Mouse (Mus musculus): ENCODE results near the gene Rgs12. TPM values are rescaled to one million over a fixed set of nuclear protein-coding genes. Genes with fewer than 3 reads are reported as not detected.

Gene Rgs12
- polyA plus RNA-seq, 1 experiment, result 6.1 TPM

DNA sequence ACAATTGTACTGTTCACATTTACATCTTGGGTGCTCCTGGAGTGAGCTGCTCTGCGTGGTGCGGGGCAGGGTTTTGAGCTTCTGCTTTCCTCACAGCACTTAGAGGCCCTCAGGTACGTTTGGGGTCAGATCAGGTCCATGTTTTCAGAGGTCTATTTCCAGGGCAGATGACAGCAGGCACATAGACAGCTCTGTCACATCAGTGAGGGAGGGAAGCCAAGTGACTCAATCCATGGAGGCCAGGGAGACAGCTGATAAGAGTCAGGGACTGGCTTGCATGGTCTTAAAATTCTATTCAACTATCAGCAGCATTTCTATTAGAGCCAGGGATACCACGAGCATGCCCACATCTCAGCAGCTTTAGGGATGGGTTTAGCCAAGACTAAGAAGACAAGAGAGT is 59.9 kb downstream of the Rgs12 start:
- no peaks in the 10 kb centered on the region for H3K27me3 ChIP-seq (ENCODE audit: control insufficient read depth, insufficient read depth, low read length)
- no peaks in the 10 kb centered on the region for H3K36me3 ChIP-seq (ENCODE audit: control insufficient read depth, insufficient read depth, low read length)
- TF ChIP-seq POLR2A (IDR thresholded peaks at IDR 0.05; ENCODE audit: low read depth, low read length) (no peak), CTCF (IDR thresholded peaks at IDR 0.05; ENCODE audit: extremely low read depth, insufficient read length, insufficient replicate concordance, low read depth, low read length) (no peak)
- 95% methylated on average over 4 of the region's 4 CpGs for WGBS
- no peak overlapping the region for H3K27ac ChIP-seq (ENCODE audit: insufficient read depth, low read depth, low read length)
- no peaks in the 10 kb centered on the region; the same call in 1 of the 2 replicates for H3K4me1 ChIP-seq (ENCODE audit: control insufficient read depth, insufficient read depth, insufficient read length, low read length)
- H3K4me3 ChIP-seq (ENCODE audit: low read depth, low read length), result no peak overlapping the region

DNA sequence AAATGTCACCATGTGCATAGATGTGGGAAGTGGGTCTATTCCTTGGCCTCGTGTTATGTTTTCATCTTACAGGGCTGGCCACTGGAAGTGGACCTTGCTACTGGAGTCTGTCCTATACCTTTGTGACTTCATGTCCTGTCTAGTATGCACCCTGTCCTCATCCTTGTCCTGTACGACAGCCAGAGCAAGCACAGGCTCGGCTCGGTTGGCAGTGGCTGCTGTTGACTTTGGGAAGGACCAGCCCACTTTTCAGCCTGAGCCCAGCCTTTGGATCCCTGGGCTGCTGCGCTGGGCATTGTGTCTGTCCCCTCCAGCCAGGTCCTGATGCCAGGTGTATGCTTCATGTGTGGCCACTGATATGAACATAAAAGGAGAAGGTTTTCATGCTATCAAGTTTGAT is 61.4 kb downstream of the Rgs12 start:
- no peak overlapping the region for H3K4me3 ChIP-seq (ENCODE audit: low read depth, low read length)
- H3K27ac ChIP-seq (ENCODE audit: insufficient read depth, low read depth, low read length), result no peak overlapping the region
- H3K27me3 ChIP-seq (ENCODE audit: control insufficient read depth, insufficient read depth, low read length), result no peaks in the 10 kb centered on the region
- TF ChIP-seq POLR2A (IDR thresholded peaks at IDR 0.05; ENCODE audit: low read depth, low read length), result no peak
- no peak for TF ChIP-seq CTCF (IDR thresholded peaks at IDR 0.05; ENCODE audit: extremely low read depth, insufficient read length, insufficient replicate concordance, low read depth, low read length)
- no peaks in the 10 kb centered on the region; the same call in 1 of the 2 replicates for H3K4me1 ChIP-seq (ENCODE audit: control insufficient read depth, insufficient read depth, insufficient read length, low read length)
- H3K36me3 ChIP-seq (ENCODE audit: control insufficient read depth, insufficient read depth, low read length), result no peaks in the 10 kb centered on the region
- WGBS, result 44% methylated on average over 5 of the region's 5 CpGs

DNA sequence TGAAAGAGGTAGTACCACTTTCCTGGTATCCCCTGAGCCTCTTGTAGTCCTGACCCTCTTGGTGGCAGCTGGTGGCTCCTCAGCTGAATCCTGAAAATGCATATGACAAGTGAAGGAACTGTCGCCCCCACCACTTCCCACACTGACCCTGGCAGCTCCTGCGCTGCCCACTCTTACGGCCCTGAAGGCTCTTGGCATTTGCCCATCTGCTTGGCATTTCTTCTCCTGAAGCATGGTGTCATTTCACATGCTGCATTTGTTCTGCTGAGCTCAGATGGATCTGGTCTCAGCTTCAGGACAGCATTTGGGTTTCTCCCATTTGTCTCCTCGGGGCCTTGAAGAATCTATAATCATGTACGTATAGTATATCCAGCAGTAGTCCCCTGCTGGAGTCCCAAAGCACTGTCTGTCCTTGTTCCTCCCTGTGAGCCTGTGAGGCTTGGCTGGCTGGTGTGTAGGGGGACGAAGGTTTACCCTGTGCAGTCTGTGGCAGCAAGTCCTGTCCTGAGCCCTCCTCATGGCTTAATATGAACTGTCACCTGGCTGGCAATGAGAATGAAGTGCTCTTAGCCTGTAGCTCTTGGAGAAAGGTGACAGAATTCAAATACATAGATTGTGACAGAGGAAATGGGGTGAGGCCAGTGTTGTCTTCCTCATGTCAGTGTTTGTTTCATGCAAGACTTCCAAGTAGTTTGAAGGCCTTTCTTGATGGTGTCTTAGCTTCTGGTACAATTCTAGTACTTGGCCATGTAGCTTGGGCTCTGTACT is 62.1 kb downstream of the Rgs12 start:
- TF ChIP-seq CTCF (IDR thresholded peaks at IDR 0.05; ENCODE audit: extremely low read depth, insufficient read length, insufficient replicate concordance, low read depth, low read length) (no peak), POLR2A (IDR thresholded peaks at IDR 0.05; ENCODE audit: low read depth, low read length) (no peak)

DNA sequence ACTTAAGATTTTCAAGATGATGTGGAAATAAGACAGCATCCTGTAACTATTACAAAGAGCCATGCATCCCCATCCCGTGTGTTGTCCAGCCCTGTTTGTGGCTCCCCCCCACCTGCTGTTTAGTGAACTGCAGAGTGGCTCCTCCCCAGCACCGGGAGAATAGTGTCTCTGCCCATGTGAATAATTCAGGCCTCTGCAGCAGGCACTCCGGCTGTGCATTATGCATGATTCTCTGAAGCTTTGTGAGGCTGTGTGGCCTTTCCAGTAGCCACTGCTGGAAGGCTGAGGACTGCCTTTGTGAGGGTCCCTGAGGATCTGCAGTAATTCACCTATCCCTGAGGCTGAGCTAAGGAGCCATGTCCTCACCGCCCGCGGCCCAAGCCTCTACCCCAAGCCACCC is 64.8 kb downstream of the Rgs12 start:
- Histone ChIP-seq H3K4me3 (ENCODE audit: low read depth, low read length) (no peak overlapping the region), H3K27me3 (ENCODE audit: control insufficient read depth, insufficient read depth, low read length) (no peaks in the 10 kb centered on the region), H3K36me3 (ENCODE audit: control insufficient read depth, insufficient read depth, low read length) (no peaks in the 10 kb centered on the region), H3K27ac (ENCODE audit: insufficient read depth, low read depth, low read length) (no peak overlapping the region), H3K4me1 (ENCODE audit: control insufficient read depth, insufficient read depth, insufficient read length, low read length) (no peaks in the 10 kb centered on the region)
- TF ChIP-seq POLR2A (IDR thresholded peaks at IDR 0.05; ENCODE audit: low read depth, low read length) (no peak), CTCF (IDR thresholded peaks at IDR 0.05; ENCODE audit: extremely low read depth, insufficient read length, insufficient replicate concordance, low read depth, low read length) (no peak)
- 85% methylated on average over 6 of the region's 6 CpGs for whole genome bisulfite sequencing

More for the DNA sequence above, 62.1 kb downstream of the Rgs12 start:
- 96% methylated on average over 6 of the region's 6 CpGs for WGBS
- no peak overlapping the region for H3K4me3 ChIP-seq (ENCODE audit: low read depth, low read length)
- no peaks in the 10 kb centered on the region for H3K27me3 ChIP-seq (ENCODE audit: control insufficient read depth, insufficient read depth, low read length)
- no peak overlapping the region for H3K27ac ChIP-seq (ENCODE audit: insufficient read depth, low read depth, low read length)
- H3K4me1 ChIP-seq (ENCODE audit: control insufficient read depth, insufficient read depth, insufficient read length, low read length), result no peaks in the 10 kb centered on the region; the same call in 1 of the 2 replicates
- no peaks in the 10 kb centered on the region for H3K36me3 ChIP-seq (ENCODE audit: control insufficient read depth, insufficient read depth, low read length)

DNA sequence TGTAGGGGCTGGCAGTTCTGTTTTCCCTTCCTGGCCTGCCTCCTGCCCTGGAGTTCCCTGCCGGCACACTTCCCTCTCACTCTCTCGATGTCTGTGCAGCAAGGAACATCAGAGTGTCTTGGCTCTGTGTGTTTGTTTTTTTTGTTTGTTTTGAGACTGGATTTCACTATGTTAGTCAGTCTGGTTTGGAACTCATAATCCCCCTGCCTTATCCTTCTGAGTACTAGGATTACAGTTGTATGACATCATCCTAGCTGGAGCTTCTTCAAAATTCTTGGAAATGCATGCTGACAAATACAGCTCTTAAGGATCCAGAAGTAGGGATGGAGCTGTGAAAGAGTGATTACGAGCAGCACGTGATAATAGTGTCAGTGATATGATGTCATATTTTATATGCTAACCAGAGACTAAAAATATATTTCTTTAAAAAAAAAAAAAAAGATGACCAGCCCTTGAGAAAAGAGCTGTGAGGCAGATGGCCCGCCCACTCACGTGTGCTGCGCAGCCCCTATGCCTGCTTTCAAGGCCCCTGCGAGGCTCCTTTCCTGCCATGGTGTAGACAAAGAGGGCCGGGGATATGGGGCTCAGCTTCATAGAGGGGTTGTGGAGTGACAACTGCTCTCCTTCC is 70.5 kb downstream of the Rgs12 start:
- no peaks in the 10 kb centered on the region for H3K27me3 ChIP-seq (ENCODE audit: control insufficient read depth, insufficient read depth, low read length)
- H3K27ac ChIP-seq (ENCODE audit: insufficient read depth, low read depth, low read length), result no peak overlapping the region
- no peak overlapping the region for H3K4me3 ChIP-seq (ENCODE audit: low read depth, low read length)
- 79% methylated on average over 9 of the region's 9 CpGs for WGBS
- TF ChIP-seq CTCF (IDR thresholded peaks at IDR 0.05; ENCODE audit: extremely low read depth, insufficient read length, insufficient replicate concordance, low read depth, low read length), result no peak
- TF ChIP-seq POLR2A (IDR thresholded peaks at IDR 0.05; ENCODE audit: low read depth, low read length), result no peak
- no peaks in the 10 kb centered on the region for H3K4me1 ChIP-seq (ENCODE audit: control insufficient read depth, insufficient read depth, insufficient read length, low read length)
- H3K36me3 ChIP-seq (ENCODE audit: control insufficient read depth, insufficient read depth, low read length), result no peaks in the 10 kb centered on the region

DNA sequence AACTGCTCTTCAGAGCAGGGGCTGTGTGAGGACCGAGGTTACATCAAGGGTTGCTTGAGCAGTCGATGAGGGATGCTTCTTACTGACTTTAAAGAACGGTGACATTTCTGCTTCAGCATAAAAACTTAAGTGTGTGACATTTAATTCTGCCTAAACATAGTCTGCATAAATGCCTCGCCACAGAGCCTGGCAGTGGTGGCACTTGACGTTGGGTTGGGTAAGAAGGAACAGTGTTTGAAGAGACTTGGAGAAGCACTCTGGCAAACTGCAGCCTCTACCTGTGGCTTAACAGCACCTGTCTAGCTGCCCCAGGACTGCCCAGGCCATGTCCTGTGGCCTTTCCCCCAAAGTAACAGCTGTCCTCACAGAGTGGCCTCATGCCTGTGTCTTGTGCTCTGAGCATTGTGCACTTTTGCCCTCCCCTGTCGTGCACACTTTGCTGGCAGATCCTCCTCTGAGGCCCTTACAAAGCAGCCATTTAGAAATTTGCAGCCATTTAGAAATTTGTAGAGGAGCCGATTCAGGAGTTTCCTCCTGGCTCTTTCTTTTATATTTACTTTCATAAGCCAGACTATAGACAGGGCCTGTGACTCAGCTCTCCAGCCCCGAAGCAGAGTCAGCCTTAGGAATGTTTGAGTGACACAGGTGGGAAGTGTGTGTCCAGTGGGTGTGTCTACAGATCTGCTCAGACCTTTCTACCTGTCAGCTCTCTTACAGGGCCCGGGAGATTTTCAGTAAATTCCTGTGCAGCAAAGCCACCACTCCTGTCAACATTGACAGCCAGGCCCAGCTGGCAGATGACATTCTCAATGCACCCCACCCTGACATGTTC is 71.4 kb downstream of the Rgs12 start:
- 64% methylated on average over 9 of the region's 9 CpGs for WGBS
- no peak overlapping the region for H3K27ac ChIP-seq (ENCODE audit: insufficient read depth, low read depth, low read length)
- TF ChIP-seq POLR2A (IDR thresholded peaks at IDR 0.05; ENCODE audit: low read depth, low read length) (no peak), CTCF (IDR thresholded peaks at IDR 0.05; ENCODE audit: extremely low read depth, insufficient read length, insufficient replicate concordance, low read depth, low read length) (no peak)

More for the DNA sequence above, 71.4 kb downstream of the Rgs12 start:
- Histone ChIP-seq H3K27me3 (ENCODE audit: control insufficient read depth, insufficient read depth, low read length) (no peaks in the 10 kb centered on the region), H3K4me3 (ENCODE audit: low read depth, low read length) (no peak overlapping the region), H3K4me1 (ENCODE audit: control insufficient read depth, insufficient read depth, insufficient read length, low read length) (no peaks in the 10 kb centered on the region), H3K36me3 (ENCODE audit: control insufficient read depth, insufficient read depth, low read length) (no peaks in the 10 kb centered on the region)
